Mouse (Mus musculus): ENCODE data around the gene Vti1b. TPM values are rescaled to one million over a fixed set of nuclear protein-coding genes. Genes with fewer than 3 reads are reported as not detected.

Vti1b gene
- polyA plus RNA-seq, 1 experiment from 2014 or later: 30.6 TPM

DNA sequence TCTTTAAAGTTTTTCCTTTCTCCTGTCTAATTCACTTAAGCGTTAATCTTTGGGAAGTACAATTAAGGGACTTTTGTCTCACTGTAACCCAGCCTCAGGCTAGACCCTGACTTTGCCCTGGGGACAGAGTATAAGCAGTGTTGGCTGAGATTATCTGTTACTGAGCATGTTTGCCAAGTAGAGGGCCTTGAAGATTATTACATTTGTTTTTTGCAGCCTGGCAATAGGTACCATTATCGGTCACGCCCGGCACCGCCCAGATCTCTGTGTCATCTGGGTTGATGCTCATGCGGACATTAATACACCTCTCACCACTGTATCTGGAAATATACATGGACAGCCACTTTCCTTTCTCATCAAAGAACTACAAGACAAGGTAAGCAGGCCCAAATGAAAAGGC lies 22.8 kb downstream of the Vti1b start:
- Histone ChIP-seq H3K36me3 (ENCODE audit: control insufficient read depth, insufficient read depth) (no peaks in the 10 kb centered on the region; the same call in 1 of the 2 replicates), H3K27ac (ENCODE audit: low read length) (no peak overlapping the region), H3K9ac (ENCODE audit: low read depth, low read length) (no peak overlapping the region), H3K4me1 (ENCODE audit: control insufficient read depth, low read depth, low read length) (no peaks in the 10 kb centered on the region), H3K9me3 (replicated peaks; ENCODE audit: control insufficient read depth, low read length) (no peaks in the 10 kb centered on the region), H3K4me3 (ENCODE audit: low read depth, low read length) (no peak overlapping the region), H3K4me2 (ENCODE audit: low read depth, low read length) (no peak overlapping the region), H3K27me3 (ENCODE audit: control insufficient read depth, insufficient read depth, low read depth, low read length) (no peaks in the 10 kb centered on the region)
- WGBS (ENCODE audit: insufficient replicate concordance): 90% methylated on average over 6 of the region's 6 CpGs
- no peak for ATAC-seq (ENCODE audit: low read depth)

DNA sequence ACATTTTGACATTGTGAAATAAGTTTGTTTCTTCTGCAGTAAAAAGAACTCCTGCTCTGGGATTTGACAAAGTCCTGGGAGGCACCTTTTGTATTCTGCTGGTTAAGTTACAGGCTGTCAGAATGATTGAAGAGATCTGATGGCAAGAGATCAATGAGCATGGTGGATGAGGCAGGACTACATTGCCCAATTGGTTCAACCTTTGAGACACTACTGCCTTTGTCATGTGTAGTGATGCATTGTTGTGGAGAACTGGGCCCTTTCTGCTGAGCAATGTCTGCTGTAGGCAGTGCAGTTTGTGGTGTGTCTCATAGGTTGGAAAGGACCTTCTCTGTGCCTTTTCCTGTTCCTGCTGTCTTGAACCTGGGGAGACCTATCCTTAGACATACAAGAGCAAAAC lies 31.1 kb downstream of the Vti1b start:
- no peak for ATAC-seq (ENCODE audit: low read depth)
- Histone ChIP-seq H3K27ac (ENCODE audit: low read length) (no peak overlapping the region), H3K36me3 (ENCODE audit: control insufficient read depth, insufficient read depth) (no peaks in the 10 kb centered on the region)

DNA sequence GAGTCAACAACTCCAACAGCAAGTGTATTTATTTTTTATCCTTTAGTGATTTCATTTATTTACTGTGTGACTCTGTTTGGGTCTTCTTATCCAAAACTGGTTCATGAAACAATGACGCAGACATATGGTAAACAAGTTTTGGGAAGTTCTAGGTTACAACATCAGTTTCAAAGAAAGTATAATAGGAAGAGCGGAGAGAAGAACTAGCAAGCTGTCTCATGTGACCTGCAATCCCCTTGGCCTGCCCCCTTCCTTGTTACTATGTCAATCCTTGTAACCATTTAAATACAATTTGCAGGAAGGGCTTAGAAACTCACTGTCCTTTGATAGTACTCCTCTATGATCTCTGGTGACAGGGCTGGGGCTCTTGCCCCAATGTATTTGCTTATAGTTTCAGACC lies 31.7 kb downstream of the Vti1b start:
- ATAC-seq (ENCODE audit: low read depth): no peak
- no peak overlapping the region for H3K9ac ChIP-seq (ENCODE audit: low read depth, low read length)
- H3K27ac ChIP-seq (ENCODE audit: low read length): no peak overlapping the region
- H3K9me3 ChIP-seq (replicated peaks; ENCODE audit: control insufficient read depth, low read length): no peaks in the 10 kb centered on the region
- WGBS (ENCODE audit: insufficient replicate concordance): 66% methylated on average over 2 of the region's 2 CpGs
- no peak overlapping the region for H3K4me2 ChIP-seq (ENCODE audit: low read depth, low read length)
- H3K4me1 ChIP-seq (ENCODE audit: control insufficient read depth, low read depth, low read length): no peaks in the 10 kb centered on the region
- H3K27me3 ChIP-seq (ENCODE audit: control insufficient read depth, insufficient read depth, low read depth, low read length): no peaks in the 10 kb centered on the region
- H3K4me3 ChIP-seq (ENCODE audit: low read depth, low read length): no peak overlapping the region
- H3K36me3 ChIP-seq (ENCODE audit: control insufficient read depth, insufficient read depth): no peaks in the 10 kb centered on the region

More for the DNA sequence above, 31.1 kb downstream of the Vti1b start:
- Histone ChIP-seq H3K4me3 (ENCODE audit: low read depth, low read length) (no peak overlapping the region), H3K4me2 (ENCODE audit: low read depth, low read length) (no peak overlapping the region), H3K4me1 (ENCODE audit: control insufficient read depth, low read depth, low read length) (no peaks in the 10 kb centered on the region), H3K9ac (ENCODE audit: low read depth, low read length) (no peak overlapping the region), H3K27me3 (ENCODE audit: control insufficient read depth, insufficient read depth, low read depth, low read length) (no peaks in the 10 kb centered on the region), H3K9me3 (replicated peaks; ENCODE audit: control insufficient read depth, low read length) (no peaks in the 10 kb centered on the region)

DNA sequence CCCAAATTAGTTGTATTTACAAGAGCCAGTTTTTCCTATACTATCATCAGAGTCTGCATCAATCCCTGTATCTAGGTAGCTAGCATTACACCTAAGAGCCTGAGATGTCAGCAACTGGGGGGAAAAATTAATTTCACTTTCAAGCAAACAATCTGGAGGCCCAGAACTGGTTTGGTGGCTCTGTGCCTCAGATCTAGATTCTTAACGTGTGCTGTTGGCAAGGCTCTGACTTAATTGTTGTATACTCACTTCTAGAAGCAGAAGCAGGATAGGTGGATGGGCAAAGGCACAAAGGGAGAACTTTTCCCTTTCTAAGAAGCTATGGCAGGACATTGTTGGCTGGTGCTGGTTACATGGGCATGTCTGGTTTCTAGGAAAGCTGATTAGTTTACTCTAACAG lies 33.0 kb downstream of the Vti1b start:
- Histone ChIP-seq H3K4me3 (ENCODE audit: low read depth, low read length) (no peak overlapping the region), H3K9me3 (replicated peaks; ENCODE audit: control insufficient read depth, low read length) (no peaks in the 10 kb centered on the region), H3K4me1 (ENCODE audit: control insufficient read depth, low read depth, low read length) (no peaks in the 10 kb centered on the region), H3K4me2 (ENCODE audit: low read depth, low read length) (no peak overlapping the region), H3K27me3 (ENCODE audit: control insufficient read depth, insufficient read depth, low read depth, low read length) (no peaks in the 10 kb centered on the region; the same call in 1 of the 2 replicates), H3K36me3 (ENCODE audit: control insufficient read depth, insufficient read depth) (no peaks in the 10 kb centered on the region), H3K27ac (ENCODE audit: low read length) (no peak overlapping the region), H3K9ac (ENCODE audit: low read depth, low read length) (no peak overlapping the region)
- WGBS (ENCODE audit: insufficient replicate concordance): 40% methylated on average over 1 of the region's 1 CpGs
- ATAC-seq (ENCODE audit: low read depth): no peak

DNA sequence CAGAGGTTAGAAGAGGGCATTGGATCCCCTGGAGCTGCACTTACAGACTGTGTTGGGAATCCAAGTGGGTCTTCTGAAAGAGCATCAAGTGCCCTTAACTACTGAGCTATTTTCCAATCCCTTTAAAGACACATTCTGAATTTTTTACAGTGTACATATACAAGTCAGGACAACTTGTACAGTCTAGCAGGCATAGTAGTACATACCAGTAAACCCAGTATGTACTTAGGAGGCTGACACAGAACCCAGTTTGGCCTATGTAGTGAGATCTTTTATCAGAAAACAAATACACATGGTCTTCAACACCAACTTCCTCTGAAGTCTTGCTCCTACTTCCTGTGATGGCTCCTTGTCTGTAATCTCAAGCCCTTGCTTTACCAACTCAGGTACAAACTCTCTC lies 33.5 kb downstream of the Vti1b start:
- Histone ChIP-seq H3K27ac (ENCODE audit: low read length) (no peak overlapping the region), H3K36me3 (ENCODE audit: control insufficient read depth, insufficient read depth) (no peaks in the 10 kb centered on the region), H3K9ac (ENCODE audit: low read depth, low read length) (no peak overlapping the region), H3K4me1 (ENCODE audit: control insufficient read depth, low read depth, low read length) (no peaks in the 10 kb centered on the region), H3K4me3 (ENCODE audit: low read depth, low read length) (no peak overlapping the region), H3K27me3 (ENCODE audit: control insufficient read depth, insufficient read depth, low read depth, low read length) (no peaks in the 10 kb centered on the region; the same call in 1 of the 2 replicates), H3K9me3 (replicated peaks; ENCODE audit: control insufficient read depth, low read length) (no peaks in the 10 kb centered on the region), H3K4me2 (ENCODE audit: low read depth, low read length) (no peak overlapping the region)
- ATAC-seq (ENCODE audit: low read depth): no peak

DNA sequence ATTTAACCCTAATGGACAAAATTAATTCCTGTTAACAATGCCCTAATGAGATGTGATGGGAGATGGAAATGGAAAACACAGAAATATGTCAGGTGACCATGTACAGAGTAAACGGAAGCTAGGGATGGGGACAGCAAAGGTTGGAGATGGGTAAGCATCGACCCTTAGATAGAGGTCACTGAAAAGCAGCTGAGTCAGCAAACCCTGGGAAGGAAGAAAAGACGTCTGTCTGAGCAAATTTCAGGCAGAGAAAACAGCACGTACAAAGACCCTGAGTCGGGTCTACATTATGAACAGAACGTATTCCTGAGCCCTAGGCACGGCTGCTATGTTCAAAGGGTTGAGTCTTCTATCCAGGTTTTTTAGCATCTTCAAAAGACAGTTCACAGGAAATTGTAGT lies 35.5 kb downstream of the Vti1b start:
- 60% methylated on average over 7 of the region's 7 CpGs for WGBS (ENCODE audit: insufficient replicate concordance)
- H3K4me3 ChIP-seq (ENCODE audit: low read depth, low read length): no peak overlapping the region

DNA sequence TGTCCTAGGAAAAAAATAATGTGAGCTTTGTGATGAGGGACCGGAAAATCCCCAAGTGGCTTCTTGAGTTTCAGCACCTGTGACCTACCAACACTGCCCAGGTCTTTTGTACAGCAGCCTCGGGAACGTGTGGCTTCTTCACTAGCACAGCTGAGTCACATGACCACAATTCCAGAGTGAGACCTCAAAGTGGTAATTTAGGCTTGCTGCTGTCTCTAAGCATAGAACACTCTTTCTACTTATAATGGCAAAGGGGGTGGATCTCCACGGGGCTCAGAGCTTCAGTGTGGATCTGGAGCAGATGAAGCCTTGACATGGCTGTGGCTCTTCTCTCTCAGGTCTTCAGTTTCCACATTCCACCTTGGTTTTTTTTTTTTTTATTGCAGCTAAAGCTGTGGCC lies 37.4 kb downstream of the Vti1b start:
- WGBS (ENCODE audit: insufficient replicate concordance): 32% methylated on average over 4 of the region's 4 CpGs
- Histone ChIP-seq H3K4me1 (ENCODE audit: control insufficient read depth, low read depth, low read length) (no peaks in the 10 kb centered on the region), H3K4me3 (ENCODE audit: low read depth, low read length) (no peak overlapping the region), H3K4me2 (ENCODE audit: low read depth, low read length) (no peak overlapping the region), H3K9ac (ENCODE audit: low read depth, low read length) (no peak overlapping the region), H3K27ac (ENCODE audit: low read length) (no peak overlapping the region), H3K9me3 (replicated peaks; ENCODE audit: control insufficient read depth, low read length) (no peaks in the 10 kb centered on the region), H3K36me3 (ENCODE audit: control insufficient read depth, insufficient read depth) (no peaks in the 10 kb centered on the region), H3K27me3 (ENCODE audit: control insufficient read depth, insufficient read depth, low read depth, low read length) (peaks cover 32% of the 10 kb centered on the region)
- ATAC-seq (ENCODE audit: low read depth): no peak

More for the DNA sequence above, 35.5 kb downstream of the Vti1b start:
- Histone ChIP-seq H3K4me1 (ENCODE audit: control insufficient read depth, low read depth, low read length) (no peaks in the 10 kb centered on the region), H3K27ac (ENCODE audit: low read length) (no peak overlapping the region), H3K36me3 (ENCODE audit: control insufficient read depth, insufficient read depth) (no peaks in the 10 kb centered on the region), H3K9me3 (replicated peaks; ENCODE audit: control insufficient read depth, low read length) (no peaks in the 10 kb centered on the region), H3K27me3 (ENCODE audit: control insufficient read depth, insufficient read depth, low read depth, low read length) (peaks cover 14% of the 10 kb centered on the region), H3K9ac (ENCODE audit: low read depth, low read length) (no peak overlapping the region), H3K4me2 (ENCODE audit: low read depth, low read length) (no peak overlapping the region)
- no peak for ATAC-seq (ENCODE audit: low read depth)

DNA sequence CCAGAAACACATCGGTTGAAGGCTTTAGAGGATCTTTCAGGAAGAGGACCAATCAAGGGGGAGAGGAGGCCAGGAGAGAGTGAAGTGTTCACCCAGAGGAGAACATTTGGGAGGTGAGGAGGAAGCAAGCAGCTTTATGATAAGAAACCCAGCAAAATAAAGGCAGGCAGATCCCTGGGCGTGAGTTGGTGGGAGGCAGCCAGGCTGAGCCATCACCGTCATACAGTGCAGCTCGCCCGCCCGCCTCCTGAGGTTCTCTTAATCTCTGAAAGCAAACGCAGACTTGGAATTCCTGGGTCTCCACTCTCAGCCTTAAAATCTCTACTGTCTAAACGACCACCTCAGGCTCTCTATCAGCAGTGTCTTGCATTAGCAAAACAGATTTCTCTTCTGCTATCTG lies 37.8 kb downstream of the Vti1b start:
- Histone ChIP-seq H3K27me3 (ENCODE audit: control insufficient read depth, insufficient read depth, low read depth, low read length) (peaks cover 35% of the 10 kb centered on the region), H3K9ac (ENCODE audit: low read depth, low read length) (no peak overlapping the region), H3K4me2 (ENCODE audit: low read depth, low read length) (no peak overlapping the region), H3K4me3 (ENCODE audit: low read depth, low read length) (no peak overlapping the region), H3K4me1 (ENCODE audit: control insufficient read depth, low read depth, low read length) (no peaks in the 10 kb centered on the region), H3K36me3 (ENCODE audit: control insufficient read depth, insufficient read depth) (no peaks in the 10 kb centered on the region), H3K9me3 (replicated peaks; ENCODE audit: control insufficient read depth, low read length) (no peaks in the 10 kb centered on the region), H3K27ac (ENCODE audit: low read length) (no peak overlapping the region)
- ATAC-seq (ENCODE audit: low read depth): no peak
- WGBS (ENCODE audit: insufficient replicate concordance): 32% methylated on average over 8 of the region's 8 CpGs

DNA sequence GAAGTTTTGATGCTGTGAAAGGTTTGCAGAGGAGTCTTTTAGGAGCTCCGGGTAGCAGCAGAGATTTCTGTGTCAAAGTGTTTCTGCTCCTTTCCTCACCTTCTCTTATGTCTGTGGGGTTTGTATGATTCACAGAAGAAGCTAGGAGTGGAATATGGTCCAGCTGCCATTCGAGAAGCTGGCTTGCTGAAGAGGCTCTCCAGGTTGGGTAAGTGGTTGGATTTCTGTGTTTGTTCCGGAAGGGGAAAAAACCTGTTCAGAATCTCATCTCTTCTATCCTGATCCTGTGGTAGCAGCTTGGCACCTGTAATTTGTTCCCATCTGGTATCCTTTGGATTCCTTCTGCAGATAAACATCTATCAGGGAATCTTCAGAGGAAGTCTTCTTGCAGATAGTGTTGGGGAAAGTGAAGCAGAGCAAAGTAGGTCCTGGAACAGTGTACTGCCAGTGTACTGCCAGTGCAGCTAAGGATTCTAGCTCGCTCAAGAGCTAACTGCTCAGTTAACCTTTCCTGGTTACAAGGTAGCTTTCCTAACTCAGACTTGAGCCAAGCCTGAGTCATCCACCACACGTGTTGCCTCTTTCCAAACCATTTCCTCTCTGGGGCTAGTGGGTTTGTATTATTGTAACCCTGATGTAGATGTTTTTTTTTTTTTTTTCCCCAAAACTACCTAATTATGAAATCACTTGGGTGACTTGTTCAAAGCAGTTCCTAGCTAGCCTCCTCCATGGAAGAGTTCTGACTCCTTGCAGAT lies 40.6 kb downstream of the Vti1b start:
- no peaks in the 10 kb centered on the region for H3K9me3 ChIP-seq (replicated peaks; ENCODE audit: control insufficient read depth, low read length)
- no peak overlapping the region for H3K4me3 ChIP-seq (ENCODE audit: low read depth, low read length)
- no peaks in the 10 kb centered on the region for H3K4me1 ChIP-seq (ENCODE audit: control insufficient read depth, low read depth, low read length)
- 24% methylated on average over 5 of the region's 5 CpGs for WGBS (ENCODE audit: insufficient replicate concordance)
- H3K4me2 ChIP-seq (ENCODE audit: low read depth, low read length): no peak overlapping the region
- ATAC-seq (ENCODE audit: low read depth): no peak
- no peak overlapping the region for H3K9ac ChIP-seq (ENCODE audit: low read depth, low read length)
- H3K27ac ChIP-seq (ENCODE audit: low read length): no peak overlapping the region
- H3K36me3 ChIP-seq (ENCODE audit: control insufficient read depth, insufficient read depth): no peaks in the 10 kb centered on the region
- peaks cover 38% of the 10 kb centered on the region for H3K27me3 ChIP-seq (ENCODE audit: control insufficient read depth, insufficient read depth, low read depth, low read length)
